Mouse (Mus musculus) liver, adult 2 months (tissue): ENCODE measurements around the gene Ctc1. TPM values are rescaled to one million over a fixed set of nuclear protein-coding genes. Genes with fewer than 3 reads are reported as not detected.
"Not testable (repeated sequence)": the region's sequence is repeated elsewhere in the genome, so short reads cannot be mapped to it uniquely, and the experiment has no call there.

Source experiments
- DNase-seq: peaks from one replicate; pipeline ENCODE4 v3.0.0-alpha.2; 2011; ENCODE audit warnings: low read depth, low spot score; ENCODE audit errors: extremely low read depth
- H3K27ac ChIP-seq: fragments of 200-500 bp; replicated peaks from 2 replicates; pipeline ENCODE4 v1.5.1; 2012; ENCODE audit warnings: low read depth, mild to moderate bottlenecking, control low read depth, inconsistent platforms, low read length; ENCODE audit not compliant: insufficient read depth
- H3K27me3 ChIP-seq: fragments of 200-500 bp; 2 replicates; pipeline ENCODE4 v1.6.1; 2012; ENCODE audit warnings: mild to moderate bottlenecking, moderate library complexity, low read length, inconsistent platforms; ENCODE audit not compliant: control insufficient read depth, insufficient read depth
- H3K36me3 ChIP-seq: fragments of 200-500 bp; 2 replicates; pipeline ENCODE4 v1.6.1; 2012; ENCODE audit warnings: low read length, inconsistent platforms; ENCODE audit not compliant: control insufficient read depth, insufficient read depth
- H3K4me1 ChIP-seq: fragments of 200-500 bp; 2 replicates; pipeline ENCODE4 v1.6.1; 2011; ENCODE audit warnings: low read length; ENCODE audit not compliant: control insufficient read depth, insufficient read depth
- H3K4me3 ChIP-seq: fragments of 200-500 bp; 2 replicates; pipeline ENCODE4 v1.5.1; 2011; ENCODE audit warnings: low read depth, mild to moderate bottlenecking, control low read depth, low read length, moderate library complexity; ENCODE audit not compliant: insufficient read depth
- H3K79me2 ChIP-seq: fragments of 200-500 bp; 2 replicates; pipeline ENCODE4 v1.6.1; 2012; ENCODE audit warnings: inconsistent platforms, mild to moderate bottlenecking, low read length, moderate library complexity; ENCODE audit not compliant: control insufficient read depth, insufficient read depth
- H3K9ac ChIP-seq: fragments of 200-500 bp; 2 replicates; pipeline ENCODE4 v1.6.1; 2012; ENCODE audit warnings: low read depth, mild to moderate bottlenecking, control low read depth, inconsistent platforms, low read length
- CTCF ChIP-seq: fragments of 200-500 bp; IDR thresholded peaks from 2 replicates; pipeline ENCODE4 v1.5.1; 2011; ENCODE audit warnings: low read depth, low read length, control low read depth
- POLR2A ChIP-seq: fragments of 200-500 bp; IDR thresholded peaks from 2 replicates; pipeline ENCODE4 v1.6.1; 2011; ENCODE audit warnings: low read length, control low read depth; ENCODE audit not compliant: insufficient read depth; ENCODE audit errors: extremely low read depth
- WGBS: fragments of 180-500 bp; shearing (Covaris S2); methylation state at CpG from one replicate; pipeline ENCODE4 v1.1.7; 2018; 5-methylcytosine and 5-hydroxymethylcytosine counted together
- polyA plus RNA-seq: library from polyadenylated mRNA; depleted of rRNA; stranded (reverse); fragments of >200 nt; gene quantifications from 2 replicates; pipeline ENCODE4 v1.2.3, GENCODE M21; 2012
- total RNA-seq: library from RNA; depleted of rRNA; stranded (reverse); fragments of >200 nt; gene quantifications from 2 replicates; pipeline ENCODE4 v1.2.3, GENCODE M21; 2014

The Ctc1 gene
- total and polyA plus RNA-seq, 2 experiments: 2.6 to 12.5 TPM

GRCm38 (mm10) chr11:68987365-68987882 is 28.3 kb upstream of the Ctc1 start:
- Histone ChIP-seq H3K27me3 (no peaks in the 10 kb centered on the region), H3K36me3 (peaks cover 4% of the 10 kb centered on the region; the same call in 1 of the 2 replicates), H3K9ac (no peak overlapping the region), H3K4me3 (no peak overlapping the region), H3K27ac (no peak overlapping the region), H3K79me2 (no peaks in the 10 kb centered on the region), H3K4me1 (no peaks in the 10 kb centered on the region)
- DNase-seq: no peak
- TF ChIP-seq POLR2A (no peak), CTCF (no peak)
- 94% methylated on average over 11 of the region's 11 CpGs for WGBS

- no peak for DNase-seq
- TF ChIP-seq CTCF (no peak), POLR2A (no peak)
- H3K4me3 ChIP-seq: no peak overlapping the region
- no peak overlapping the region for H3K9ac ChIP-seq
- H3K27ac ChIP-seq: no peak overlapping the region
- H3K79me2 ChIP-seq: no peaks in the 10 kb centered on the region
- H3K4me1 ChIP-seq: no peaks in the 10 kb centered on the region
- H3K27me3 ChIP-seq: no peaks in the 10 kb centered on the region
- peaks cover 4% of the 10 kb centered on the region; the same call in 1 of the 2 replicates for H3K36me3 ChIP-seq
- 91% methylated on average over 17 of the region's 17 CpGs for WGBS
Observed at GRCm38 (mm10) chr11:68988341-68988740, 27.4 kb upstream of the Ctc1 start.

- Histone ChIP-seq H3K27ac (no peak overlapping the region), H3K4me3 (no peak overlapping the region)
- no peak for DNase-seq
Observed at GRCm38 (mm10) chr11:68993122-68993521, 22.6 kb upstream of the Ctc1 start.

GRCm38 (mm10) chr11:68994377-68994776 is 21.3 kb upstream of the Ctc1 start:
- no peak for DNase-seq
- WGBS: 98% methylated on average over 3 of the region's 3 CpGs
- Histone ChIP-seq H3K4me3 (no peak overlapping the region), H3K27ac (no peak overlapping the region), H3K79me2 (no peaks in the 10 kb centered on the region), H3K9ac (no peak overlapping the region), H3K27me3 (no peaks in the 10 kb centered on the region), H3K4me1 (no peaks in the 10 kb centered on the region), H3K36me3 (peaks cover 17% of the 10 kb centered on the region)
- no peak for TF ChIP-seq CTCF
- TF ChIP-seq POLR2A: no peak

More at GRCm38 (mm10) chr11:68993122-68993521, 22.6 kb upstream of the Ctc1 start:
- H3K9ac ChIP-seq: no peak overlapping the region
- H3K36me3 ChIP-seq: peaks cover 16% of the 10 kb centered on the region
- no peaks in the 10 kb centered on the region for H3K79me2 ChIP-seq
- no peaks in the 10 kb centered on the region for H3K4me1 ChIP-seq
- TF ChIP-seq POLR2A (no peak), CTCF (no peak)
- WGBS: 91% methylated on average over 7 of the region's 7 CpGs
- H3K27me3 ChIP-seq: no peaks in the 10 kb centered on the region

GRCm38 (mm10) chr11:68997080-68997479 is 18.6 kb upstream of the Ctc1 start:
- TF ChIP-seq POLR2A (no peak), CTCF (no peak)
- no peak overlapping the region for H3K27ac ChIP-seq
- DNase-seq: no peak
- no peaks in the 10 kb centered on the region for H3K79me2 ChIP-seq
- no peaks in the 10 kb centered on the region for H3K4me1 ChIP-seq
- no peak overlapping the region for H3K9ac ChIP-seq
- no peak overlapping the region for H3K4me3 ChIP-seq
- H3K36me3 ChIP-seq: peaks cover 22% of the 10 kb centered on the region
- 89% methylated on average over 4 of the region's 4 CpGs for WGBS
- H3K27me3 ChIP-seq: no peaks in the 10 kb centered on the region

- H3K79me2 ChIP-seq, H3K27me3 ChIP-seq, H3K27ac ChIP-seq, H3K4me1 ChIP-seq, H3K4me3 ChIP-seq, H3K9ac ChIP-seq, DNase-seq: not testable (repeated sequence)
- WGBS: 84% methylated on average over 4 of the region's 4 CpGs
- H3K36me3 ChIP-seq: peaks cover 14% of the 10 kb centered on the region; the same call in 1 of the 2 replicates
Observed at GRCm38 (mm10) chr11:69002782-69003181, 12.9 kb upstream of the Ctc1 start.
